Mouse (Mus musculus) stomach, embryonic 15.5 days (tissue): ENCODE data around the gene Iqch. TPM values are rescaled to one million over a fixed set of nuclear protein-coding genes. Genes with fewer than 3 reads are reported as not detected.
A peak's percentile ranks its signal among the peaks of the same experiment; 100 is the strongest.

Experiments
- ATAC-seq: fragments of 200-750 bp; cut with Nextera tagmentation; 2 replicates; pipeline ENCODE4 v1.8.0; 2017; ENCODE audit warnings: low read depth, moderate number of reproducible peaks, moderate TSS enrichment; ENCODE audit not compliant: insufficient read depth, low FRiP score
- H3K27ac ChIP-seq: fragments of 300-500 bp; sonication (generic); 2 replicates; pipeline ENCODE4 v1.5.1; 2015; ENCODE audit warnings: mild to moderate bottlenecking, inconsistent platforms
- H3K27me3 ChIP-seq: fragments of 300-500 bp; sonication (generic); replicated peaks from 2 replicates; pipeline ENCODE4 v1.6.1; 2015; ENCODE audit warnings: inconsistent platforms
- H3K36me3 ChIP-seq: fragments of 300-500 bp; sonication (generic); 2 replicates; pipeline ENCODE4 v1.6.1; 2015; ENCODE audit warnings: inconsistent platforms
- H3K4me1 ChIP-seq: fragments of 300-500 bp; sonication (generic); 2 replicates; pipeline ENCODE4 v1.6.1; 2015; ENCODE audit warnings: inconsistent platforms
- H3K4me2 ChIP-seq: fragments of 300-500 bp; sonication (generic); 2 replicates; pipeline ENCODE4 v1.6.1; 2015; ENCODE audit warnings: mild to moderate bottlenecking, inconsistent platforms
- H3K4me3 ChIP-seq: fragments of 300-500 bp; sonication (generic); replicated peaks from 2 replicates; pipeline ENCODE4 v1.5.1; 2015; ENCODE audit warnings: inconsistent platforms
- H3K9ac ChIP-seq: fragments of 300-500 bp; sonication (generic); 2 replicates; pipeline ENCODE4 v1.6.1; 2015; ENCODE audit warnings: inconsistent platforms
- H3K9me3 ChIP-seq: fragments of 300-500 bp; sonication (generic); 2 replicates; pipeline ENCODE4 v1.6.1; 2016; ENCODE audit warnings: inconsistent platforms
- WGBS: fragments of 180-500 bp; shearing (Covaris S2); methylation state at CpG from one replicate; pipeline ENCODE4 v1.1.7; 2015; 5-methylcytosine and 5-hydroxymethylcytosine counted together
- polyA plus RNA-seq: library from polyadenylated mRNA; unstranded; fragments of >200 nt; fragmentation: Nextera tagmentation; extraction: Ambion mirVana; gene quantifications from 2 replicates; pipeline ENCODE4 v1.2.1, GENCODE M21; 2015

Gene Iqch
- polyA plus RNA-seq, 1 experiment from 2014 or later, result 0.12 TPM

DNA sequence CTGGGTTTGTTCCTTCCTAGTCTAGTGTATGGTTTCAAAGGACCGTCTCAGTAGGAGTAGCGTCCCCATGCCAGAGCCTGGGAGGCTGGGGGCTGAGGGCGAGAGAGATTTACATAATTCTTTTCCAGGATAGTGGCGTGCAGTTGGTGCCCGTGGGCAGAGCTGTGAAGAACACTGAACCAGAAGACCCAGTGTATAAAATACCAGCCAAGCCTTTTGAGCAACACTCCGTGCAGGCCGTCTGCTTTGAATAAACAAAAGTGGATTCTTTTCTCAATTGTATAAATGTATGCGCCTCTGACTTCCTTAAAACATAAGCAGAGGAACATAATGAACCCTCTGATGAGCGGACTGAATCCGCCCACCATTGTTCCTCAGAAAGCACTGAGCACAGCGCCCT, 30.6 kb upstream of the Iqch start:
- Histone ChIP-seq H3K4me3 (no peak overlapping the region), H3K27me3 (no peaks in the 10 kb centered on the region), H3K9me3 (no peaks in the 10 kb centered on the region), H3K9ac (no peak overlapping the region), H3K27ac (peak overlapping the region; percentile 35; the same call in 1 of the 2 replicates), H3K4me1 (peaks cover 7% of the 10 kb centered on the region; the same call in 1 of the 2 replicates), H3K4me2 (no peak overlapping the region), H3K36me3 (no peaks in the 10 kb centered on the region)
- ATAC-seq, result no peak
- WGBS, result 46% methylated on average over 11 of the region's 11 CpGs

DNA sequence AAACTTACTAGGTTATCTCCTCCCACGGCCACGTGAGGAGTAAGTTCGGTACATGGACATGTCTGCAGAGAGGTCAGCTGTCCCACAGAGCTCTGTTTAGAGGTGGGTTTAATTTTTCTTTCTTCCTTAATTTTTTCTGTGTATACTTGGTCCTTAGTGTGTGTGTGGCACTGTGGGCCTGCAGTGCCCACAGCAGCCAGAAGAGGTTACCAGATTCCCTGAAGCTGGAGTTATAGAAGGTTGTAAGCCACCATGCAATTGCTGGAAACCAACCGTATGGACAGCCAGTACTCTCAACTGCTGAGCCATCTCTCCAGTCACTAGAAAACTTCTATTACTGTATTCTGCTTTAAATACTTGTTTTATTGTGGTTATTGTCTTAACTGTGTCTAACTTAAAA, 29.8 kb upstream of the Iqch start:
- H3K4me1 ChIP-seq, result peaks cover 7% of the 10 kb centered on the region; the same call in 1 of the 2 replicates
- H3K27me3 ChIP-seq, result no peaks in the 10 kb centered on the region
- no peaks in the 10 kb centered on the region for H3K36me3 ChIP-seq
- no peak overlapping the region for H3K4me2 ChIP-seq
- no peak overlapping the region for H3K27ac ChIP-seq
- no peak for ATAC-seq
- no peak overlapping the region for H3K9ac ChIP-seq
- no peaks in the 10 kb centered on the region for H3K9me3 ChIP-seq
- WGBS, result 89% methylated on average over 4 of the region's 4 CpGs
- no peak overlapping the region for H3K4me3 ChIP-seq

DNA sequence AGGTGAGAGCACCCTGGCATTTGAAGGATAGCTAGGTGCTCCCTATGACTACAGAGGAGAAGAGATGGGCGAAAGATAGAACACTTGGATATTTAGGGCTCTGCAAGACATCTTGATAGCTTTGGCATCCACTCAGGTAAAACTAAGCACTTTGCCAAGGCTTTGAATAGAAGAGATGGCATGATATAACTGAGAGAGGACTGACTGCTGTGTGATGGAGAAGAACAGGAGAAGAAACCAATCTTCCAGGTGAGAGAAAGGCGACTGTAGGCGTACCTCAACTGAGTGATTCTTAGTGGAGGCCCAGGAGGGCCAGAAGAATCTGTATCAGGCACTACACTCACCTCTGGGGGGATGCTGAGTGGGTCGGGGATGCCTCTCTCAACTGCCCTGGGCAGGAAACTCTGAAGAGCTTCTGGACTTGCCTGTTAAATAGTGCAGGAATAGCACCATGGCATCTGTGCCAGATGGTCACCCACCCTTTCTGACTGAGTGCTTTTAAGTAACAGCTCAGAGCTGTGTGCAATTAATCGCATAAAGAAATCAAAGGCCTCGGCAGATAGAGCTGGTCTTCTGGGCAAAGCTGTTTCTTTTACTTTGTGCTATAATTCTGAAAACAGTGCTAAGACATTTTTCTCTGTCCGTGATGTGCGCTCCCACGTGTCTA, 22.9 kb upstream of the Iqch start:
- no peaks in the 10 kb centered on the region for H3K4me1 ChIP-seq
- H3K27ac ChIP-seq, result no peak overlapping the region
- H3K27me3 ChIP-seq, result no peaks in the 10 kb centered on the region
- no peak overlapping the region for H3K4me3 ChIP-seq
- 86% methylated on average over 9 of the region's 9 CpGs for WGBS
- H3K4me2 ChIP-seq, result no peak overlapping the region
- no peak for ATAC-seq
- H3K9me3 ChIP-seq, result no peaks in the 10 kb centered on the region
- no peaks in the 10 kb centered on the region for H3K36me3 ChIP-seq
- no peak overlapping the region for H3K9ac ChIP-seq

DNA sequence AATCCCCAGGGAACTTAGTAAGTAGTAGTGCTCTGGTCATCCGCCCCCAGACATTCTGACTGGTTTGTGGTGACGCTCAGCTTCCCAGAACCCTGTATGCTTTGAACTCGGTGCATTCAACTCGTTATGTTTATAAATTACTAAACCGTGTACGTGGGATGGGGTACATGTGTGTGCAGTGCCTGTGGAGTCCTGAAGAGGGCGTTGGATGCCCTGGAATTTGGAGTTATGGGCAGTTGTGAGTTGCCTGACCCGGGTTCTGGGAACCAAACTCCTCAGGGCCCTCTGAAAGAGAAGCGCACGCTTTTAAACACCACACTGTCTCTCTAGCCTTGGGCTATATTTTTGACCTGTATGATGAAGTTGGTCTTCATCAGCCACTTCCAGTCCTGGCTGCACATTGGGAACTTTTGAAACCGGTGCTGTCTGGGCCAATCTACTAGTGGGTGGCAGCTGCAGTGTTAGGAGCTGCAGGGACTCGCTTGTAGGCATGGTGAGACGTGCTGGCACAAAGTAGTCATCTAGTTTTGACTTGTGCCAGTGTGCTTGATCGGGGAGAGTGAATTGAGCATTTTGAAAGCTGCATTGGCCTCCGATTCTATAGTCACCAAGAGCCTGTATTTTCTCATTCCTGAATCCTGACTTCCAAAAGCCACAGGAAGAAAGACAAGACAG, 21.7 kb upstream of the Iqch start:
- no peak for ATAC-seq
- H3K4me3 ChIP-seq, result no peak overlapping the region
- H3K27me3 ChIP-seq, result no peaks in the 10 kb centered on the region
- H3K27ac ChIP-seq, result no peak overlapping the region
- WGBS, result 84% methylated on average over 15 of the region's 15 CpGs
- no peaks in the 10 kb centered on the region for H3K36me3 ChIP-seq
- no peaks in the 10 kb centered on the region for H3K4me1 ChIP-seq
- H3K9me3 ChIP-seq, result no peaks in the 10 kb centered on the region
- no peak overlapping the region for H3K4me2 ChIP-seq
- no peak overlapping the region for H3K9ac ChIP-seq

DNA sequence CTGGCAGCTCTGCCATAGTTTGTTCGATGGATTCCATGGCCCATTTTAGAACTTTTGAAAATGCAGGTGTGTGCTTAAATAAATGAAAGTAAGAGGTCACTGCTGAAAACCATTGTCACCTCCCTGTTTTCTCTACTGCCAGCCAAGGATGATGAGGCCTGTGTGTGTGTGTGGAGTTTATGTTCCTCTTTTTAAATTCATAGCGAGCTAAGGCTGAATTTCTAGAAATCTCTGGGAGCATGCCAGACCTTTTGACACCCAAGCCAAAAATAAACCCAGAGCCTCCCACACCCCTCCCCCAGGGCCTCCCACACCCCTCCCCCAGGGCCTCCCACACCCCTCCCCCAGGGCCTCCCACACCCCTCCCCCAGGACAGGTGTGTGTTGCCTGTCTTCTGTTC, 15.7 kb upstream of the Iqch start:
- Histone ChIP-seq H3K4me1 (peaks cover 6% of the 10 kb centered on the region), H3K4me2 (no peak overlapping the region), H3K27ac (no peak overlapping the region), H3K9ac (no peak overlapping the region), H3K36me3 (peaks cover 6% of the 10 kb centered on the region; the same call in 1 of the 2 replicates), H3K4me3 (no peak overlapping the region), H3K9me3 (no peaks in the 10 kb centered on the region), H3K27me3 (no peaks in the 10 kb centered on the region)
- 85% methylated on average over 2 of the region's 2 CpGs for WGBS
- no peak for ATAC-seq

DNA sequence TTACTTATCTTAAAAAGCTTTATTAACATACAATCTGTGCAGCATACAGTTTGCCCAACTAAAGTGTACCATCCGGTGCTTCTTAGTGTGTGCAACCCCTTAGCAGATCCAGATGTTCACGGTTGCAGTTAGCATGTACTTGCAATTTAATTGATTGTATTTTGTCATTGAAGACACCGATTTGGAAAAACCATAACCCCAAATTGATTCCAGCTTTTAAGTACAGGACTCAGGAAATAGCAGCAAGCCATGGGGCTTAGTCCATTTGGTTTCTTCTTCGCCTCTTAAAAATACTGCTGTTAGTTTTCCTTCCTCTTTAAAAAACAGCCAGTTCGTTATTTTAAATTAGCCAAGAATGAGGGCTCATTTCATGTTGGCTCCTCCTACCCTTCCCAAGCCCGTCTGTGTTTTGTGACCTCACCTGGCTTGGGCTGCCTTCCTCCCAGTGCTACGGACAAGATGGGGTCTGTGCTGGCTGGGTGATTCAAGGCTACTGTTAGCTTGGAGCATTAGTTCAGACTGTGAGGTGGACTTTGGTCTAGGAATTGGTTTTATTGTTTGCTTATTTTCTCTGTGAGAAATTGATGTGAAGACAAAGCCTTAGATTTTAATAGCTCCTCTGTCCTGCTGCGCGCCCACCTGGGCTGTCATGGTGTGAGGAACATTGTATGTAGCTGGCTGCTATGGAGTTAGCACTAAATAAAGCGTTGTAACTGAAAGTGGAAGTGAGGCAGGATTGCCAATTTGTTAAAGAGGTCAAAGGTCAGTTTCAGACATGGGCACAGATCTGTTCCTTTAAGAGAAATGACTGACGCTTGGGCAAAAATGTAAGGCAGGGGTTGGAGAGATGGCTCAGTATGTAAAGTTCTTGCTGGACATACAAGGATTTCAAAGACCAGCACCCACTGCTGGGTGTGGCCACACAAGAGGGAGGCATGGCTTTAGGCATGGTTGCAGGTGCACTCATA, 12.0 kb upstream of the Iqch start:
- no peak for ATAC-seq

DNA sequence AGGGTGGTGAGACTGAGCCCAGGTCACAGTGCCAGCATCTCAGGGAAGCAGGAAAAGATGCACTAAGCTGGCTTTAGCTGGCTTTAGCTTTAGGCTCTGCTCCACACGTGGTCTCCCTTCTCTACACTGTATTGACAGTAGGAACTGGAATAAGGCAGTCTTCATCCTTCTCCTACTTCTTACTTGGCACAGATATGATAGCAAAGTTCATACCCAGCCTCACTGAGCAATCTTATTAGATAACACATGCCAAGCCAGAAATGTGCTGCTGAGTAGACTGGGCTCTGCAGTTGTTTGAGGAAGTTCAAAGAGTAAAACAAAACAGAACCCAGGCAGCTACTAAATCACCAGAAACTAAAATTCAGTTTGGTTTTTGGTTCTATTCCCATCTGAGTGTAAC, 11.3 kb upstream of the Iqch start:
- peaks cover 17% of the 10 kb centered on the region for H3K4me1 ChIP-seq
- 34% methylated on average over 1 of the region's 1 CpGs for WGBS
- no peaks in the 10 kb centered on the region for H3K27me3 ChIP-seq
- no peak for ATAC-seq
- H3K27ac ChIP-seq, result peak overlapping the region; percentile 31; the same call in 1 of the 2 replicates
- no peak overlapping the region for H3K4me2 ChIP-seq
- H3K4me3 ChIP-seq, result no peak overlapping the region
- H3K9ac ChIP-seq, result no peak overlapping the region
- peaks cover 6% of the 10 kb centered on the region; the same call in 1 of the 2 replicates for H3K36me3 ChIP-seq
- H3K9me3 ChIP-seq, result no peaks in the 10 kb centered on the region

More for the DNA sequence above, 12.0 kb upstream of the Iqch start:
- Histone ChIP-seq H3K27me3 (no peaks in the 10 kb centered on the region), H3K4me2 (no peak overlapping the region), H3K36me3 (peaks cover 6% of the 10 kb centered on the region; the same call in 1 of the 2 replicates), H3K9ac (no peak overlapping the region), H3K9me3 (no peaks in the 10 kb centered on the region), H3K27ac (no peak overlapping the region), H3K4me3 (no peak overlapping the region), H3K4me1 (peaks cover 17% of the 10 kb centered on the region)
- 77% methylated on average over 11 of the region's 11 CpGs for WGBS

DNA sequence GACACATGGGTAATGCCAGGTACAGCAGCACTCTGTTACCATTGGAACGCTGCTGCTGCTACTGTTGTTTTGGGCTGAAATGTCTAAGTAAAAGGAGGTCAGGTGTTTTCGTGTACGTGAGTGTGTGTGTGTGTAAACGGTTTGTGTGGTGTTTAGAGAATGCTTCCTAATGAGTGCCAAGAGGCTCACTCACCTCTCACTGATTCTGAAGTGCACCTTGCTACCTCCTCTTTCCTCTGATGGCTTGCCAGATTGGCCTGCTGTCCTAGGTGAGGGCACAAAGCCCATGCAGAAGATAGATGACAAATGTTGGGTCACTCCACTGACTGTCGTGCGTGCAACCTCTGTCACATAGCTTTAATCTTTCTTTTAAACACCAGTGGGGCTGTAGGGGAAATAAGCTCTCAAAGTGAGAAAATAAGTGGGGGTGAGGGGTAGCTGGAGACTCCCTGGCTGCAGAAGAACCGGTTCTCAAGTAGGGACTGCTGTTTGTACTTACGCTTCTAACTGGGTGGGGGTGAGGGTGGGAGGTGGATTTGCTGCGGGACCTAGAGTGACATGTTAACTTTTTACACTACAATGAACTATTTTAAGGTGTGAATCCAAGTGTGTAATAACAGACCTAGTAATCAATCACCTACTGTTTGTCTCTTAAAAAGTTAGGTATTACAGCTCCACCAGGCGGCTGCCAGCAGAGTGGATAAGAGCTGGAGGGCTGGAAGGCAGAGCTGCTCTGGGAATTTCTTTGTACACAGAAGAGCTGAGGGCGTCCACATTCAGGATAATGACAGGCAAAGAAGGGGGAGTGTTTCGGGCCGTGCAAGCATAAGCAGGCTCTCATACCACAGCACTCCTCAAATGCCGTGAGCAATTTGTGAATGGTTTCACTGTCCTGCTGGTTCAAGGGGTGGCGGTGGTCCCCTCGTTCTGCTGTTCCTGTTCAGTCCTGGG, 10.5 kb upstream of the Iqch start:
- peak overlapping the region; percentile 31; the same call in 1 of the 2 replicates for H3K27ac ChIP-seq
- peaks cover 17% of the 10 kb centered on the region for H3K4me1 ChIP-seq
- no peaks in the 10 kb centered on the region for H3K9me3 ChIP-seq
- H3K4me2 ChIP-seq, result no peak overlapping the region; the same call in 1 of the 2 replicates
- no peak overlapping the region for H3K9ac ChIP-seq
- peaks cover 6% of the 10 kb centered on the region; the same call in 1 of the 2 replicates for H3K36me3 ChIP-seq
- peak; percentile 44 for ATAC-seq
- WGBS, result 38% methylated on average over 16 of the region's 16 CpGs
- H3K4me3 ChIP-seq, result no peak overlapping the region
- H3K27me3 ChIP-seq, result no peaks in the 10 kb centered on the region

DNA sequence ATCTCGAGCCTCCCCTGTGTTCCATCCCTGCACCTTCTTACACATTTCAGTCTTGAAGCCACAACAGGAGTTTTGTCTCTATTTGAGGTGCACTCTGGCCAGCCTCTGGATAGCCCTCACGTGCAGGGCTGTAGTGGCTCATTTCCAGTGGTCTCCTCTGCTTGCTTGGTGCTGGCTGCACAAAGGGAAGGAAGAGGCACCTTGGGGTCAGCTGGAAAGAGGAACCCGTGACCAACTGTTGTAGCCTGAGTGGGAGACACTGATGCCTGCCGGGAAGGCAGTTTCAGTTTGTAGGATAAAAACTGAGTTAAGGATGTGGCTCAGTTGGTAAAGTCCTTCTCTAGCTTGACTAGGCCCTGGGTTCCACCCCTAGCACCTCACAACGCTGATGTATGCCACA, 9.7 kb upstream of the Iqch start:
- H3K36me3 ChIP-seq, result peaks cover 2% of the 10 kb centered on the region; the same call in 1 of the 2 replicates
- H3K9me3 ChIP-seq, result no peaks in the 10 kb centered on the region
- no peaks in the 10 kb centered on the region for H3K27me3 ChIP-seq
- peaks cover 17% of the 10 kb centered on the region for H3K4me1 ChIP-seq
- H3K9ac ChIP-seq, result no peak overlapping the region
- H3K4me3 ChIP-seq, result no peak overlapping the region
- 65% methylated on average over 5 of the region's 5 CpGs for WGBS
- no peak overlapping the region for H3K27ac ChIP-seq
- no peak for ATAC-seq
- no peak overlapping the region for H3K4me2 ChIP-seq

DNA sequence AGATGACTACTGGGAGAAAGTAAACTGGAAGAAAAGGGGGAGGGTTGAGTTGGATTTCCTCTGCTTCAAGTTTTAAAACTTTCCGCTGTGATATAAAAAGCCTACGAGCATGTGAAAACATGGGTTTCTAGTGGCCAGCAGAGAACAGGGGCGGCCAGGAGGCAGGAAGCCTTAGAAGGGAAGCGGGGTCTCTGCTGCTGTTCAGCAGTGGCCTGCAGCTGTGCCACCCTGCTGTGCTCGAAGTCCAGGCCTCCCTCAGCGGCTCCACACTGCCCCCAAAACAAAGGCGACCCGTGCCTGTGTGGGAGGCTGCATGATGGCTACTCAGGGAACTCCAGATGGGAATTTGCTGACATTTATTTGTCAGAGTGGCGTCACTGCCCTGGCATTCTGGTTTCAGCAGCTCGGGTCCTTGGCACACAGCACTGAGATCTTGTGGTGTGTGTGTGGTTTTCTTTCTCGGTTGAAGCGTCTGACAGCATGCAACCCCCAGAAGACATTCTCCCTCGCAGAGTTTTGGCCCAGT, 8.6 kb upstream of the Iqch start:
- H3K36me3 ChIP-seq, result no peaks in the 10 kb centered on the region
- no peak overlapping the region for H3K4me3 ChIP-seq
- H3K9me3 ChIP-seq, result no peaks in the 10 kb centered on the region
- WGBS, result 51% methylated on average over 13 of the region's 13 CpGs
- no peak for ATAC-seq
- no peak overlapping the region for H3K4me2 ChIP-seq
- no peaks in the 10 kb centered on the region for H3K27me3 ChIP-seq
- peaks cover 17% of the 10 kb centered on the region for H3K4me1 ChIP-seq
- no peak overlapping the region for H3K9ac ChIP-seq
- H3K27ac ChIP-seq, result no peak overlapping the region

DNA sequence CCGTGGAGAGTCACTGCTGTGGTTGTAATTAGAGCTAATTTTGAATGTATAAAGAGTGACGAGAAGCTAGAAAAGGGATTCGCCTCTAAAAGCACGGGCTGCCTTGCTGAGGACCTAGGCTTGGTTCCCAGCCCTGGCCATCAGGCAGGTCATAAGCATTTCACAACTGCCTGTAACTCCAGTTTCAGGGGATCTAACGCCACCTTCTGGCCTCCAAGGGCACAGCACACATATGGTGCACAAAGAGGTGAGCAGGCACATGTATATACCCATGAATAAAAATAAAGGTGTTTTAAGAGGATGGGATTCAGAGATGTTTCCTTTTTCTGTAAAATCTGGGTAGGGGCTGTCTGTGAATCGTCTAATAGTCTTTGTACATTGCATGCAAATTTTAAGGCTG, 7.9 kb upstream of the Iqch start:
- Histone ChIP-seq H3K4me1 (peaks cover 17% of the 10 kb centered on the region), H3K4me2 (no peak overlapping the region), H3K9ac (no peak overlapping the region), H3K9me3 (no peaks in the 10 kb centered on the region), H3K27ac (no peak overlapping the region), H3K36me3 (no peaks in the 10 kb centered on the region), H3K27me3 (no peaks in the 10 kb centered on the region), H3K4me3 (no peak overlapping the region)
- no peak for ATAC-seq
- WGBS, result 92% methylated on average over 6 of the region's 6 CpGs
